Mouse (Mus musculus) left cerebral cortex, adult 8-10 months (tissue): ENCODE measurements at regions not wholly inside any gene's neighbourhood (a gene's known extent, or its start where the extent isn't known, plus 50 kb on each side); places are given as distances from the start of the nearest gene placed in this dataset.
A peak's percentile ranks its signal among the peaks of the same experiment; 100 is the strongest.

Experiments
- DNase-seq, 2 experiments: peaks; one replicate each; pipeline ENCODE4 v3.0.0; 2022; ENCODE audit warnings: low spot score in 2 of 2

DNA sequence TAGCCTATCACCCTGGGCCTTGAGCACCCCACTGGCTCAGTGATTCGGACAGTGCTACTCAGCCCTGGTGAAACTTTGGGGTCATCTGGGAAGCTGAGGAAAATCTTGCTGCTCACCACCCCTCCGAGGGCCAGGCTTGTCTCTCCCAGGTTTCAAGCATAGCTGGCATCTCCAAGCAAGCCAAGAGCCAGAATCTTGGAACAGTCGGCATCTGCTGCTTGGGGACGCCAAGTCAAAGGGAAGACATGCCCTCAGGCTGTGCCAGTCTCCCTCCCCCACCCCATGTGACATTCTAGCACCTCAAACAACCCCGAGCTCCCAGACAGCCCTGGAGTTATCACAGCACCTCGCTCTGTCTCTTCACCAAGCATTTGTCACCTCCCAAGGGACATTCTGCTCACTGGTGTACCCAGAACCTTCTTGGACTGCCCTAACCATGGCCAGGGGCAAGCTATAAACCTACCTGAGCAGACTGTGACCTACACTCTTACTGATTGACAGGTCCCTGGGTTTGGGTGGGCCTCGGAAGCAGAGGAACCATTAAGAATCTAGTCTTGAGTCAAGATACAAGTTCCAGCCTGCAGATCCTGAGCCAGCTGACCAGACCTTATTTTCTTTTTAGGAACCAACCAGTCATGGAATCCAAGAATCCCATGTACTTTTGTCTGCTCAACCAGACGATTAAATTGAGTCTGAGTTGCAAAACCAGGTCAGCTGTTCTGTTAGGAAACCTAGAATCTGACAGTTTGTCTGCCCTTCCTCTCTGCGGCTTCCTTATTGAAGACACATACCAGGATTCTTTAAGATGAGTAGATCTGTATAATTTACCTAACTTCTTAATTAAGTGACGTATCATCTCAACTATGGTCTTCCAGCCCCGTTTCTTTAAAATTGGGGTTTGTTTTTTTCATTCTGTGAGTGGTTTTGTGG, 83.0 kb upstream of the Otos start:
- no peak for DNase-seq

DNA sequence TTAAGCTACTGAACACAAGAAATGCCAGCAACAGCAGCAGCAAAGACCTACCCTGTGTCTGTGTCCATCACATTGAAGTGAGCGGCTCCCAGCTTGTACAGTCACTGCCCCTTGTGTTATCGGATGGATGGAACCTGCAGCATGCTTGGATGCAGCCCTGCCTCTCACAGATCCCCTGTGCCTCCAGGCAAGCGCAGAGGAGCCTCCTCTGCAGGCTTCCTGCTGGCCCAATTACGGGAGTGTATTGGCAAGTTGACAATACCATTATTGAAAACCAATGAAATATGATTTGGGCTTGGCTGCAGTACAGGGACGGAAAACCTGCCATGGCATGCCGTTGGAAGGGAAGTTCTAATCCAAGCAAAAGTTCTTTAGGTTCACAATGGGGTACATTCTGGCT, 81.9 kb upstream of the Otos start:
- no peak for DNase-seq

DNA sequence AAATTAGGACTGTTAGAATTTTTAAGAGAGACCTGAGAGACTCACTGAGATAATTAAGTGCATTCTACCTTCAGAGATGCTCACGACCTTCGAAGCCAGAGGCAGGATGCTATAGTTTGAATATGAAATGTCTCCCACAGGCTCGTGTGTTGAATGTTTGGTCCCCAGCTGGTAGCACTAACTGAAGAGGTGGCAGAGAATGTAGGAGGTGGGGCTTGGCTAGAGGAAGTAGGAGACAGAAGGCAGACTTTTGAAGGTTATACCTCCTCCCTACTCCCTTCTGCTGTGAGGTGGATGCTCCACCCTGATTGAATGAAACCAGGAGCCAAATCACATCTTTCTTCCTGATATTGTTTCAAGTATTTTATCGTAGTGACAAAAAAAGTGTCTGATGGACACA, 79.3 kb upstream of the Otos start:
- peak in 1 of 2 experiments; percentile 59 for DNase-seq

DNA sequence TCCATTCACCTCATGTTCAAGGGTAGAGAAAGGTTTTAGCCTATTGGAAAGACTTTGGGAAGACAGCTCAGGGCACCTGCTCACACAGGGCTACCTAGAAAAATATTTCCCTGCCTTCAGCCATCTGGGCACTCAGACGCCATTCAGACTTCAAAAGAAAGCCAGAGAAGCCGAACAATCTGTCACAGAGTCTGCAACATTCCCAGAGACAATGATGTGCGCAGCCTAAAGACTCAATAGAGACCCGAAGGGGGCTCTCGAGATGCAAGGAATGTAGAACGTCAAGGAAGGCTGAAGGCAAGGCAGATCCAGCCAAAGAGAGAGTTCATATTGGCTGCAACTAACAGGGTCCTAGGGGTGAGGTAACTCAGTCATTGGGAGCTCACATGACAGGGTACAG, 78.7 kb upstream of the Otos start:
- no peak for DNase-seq

DNA sequence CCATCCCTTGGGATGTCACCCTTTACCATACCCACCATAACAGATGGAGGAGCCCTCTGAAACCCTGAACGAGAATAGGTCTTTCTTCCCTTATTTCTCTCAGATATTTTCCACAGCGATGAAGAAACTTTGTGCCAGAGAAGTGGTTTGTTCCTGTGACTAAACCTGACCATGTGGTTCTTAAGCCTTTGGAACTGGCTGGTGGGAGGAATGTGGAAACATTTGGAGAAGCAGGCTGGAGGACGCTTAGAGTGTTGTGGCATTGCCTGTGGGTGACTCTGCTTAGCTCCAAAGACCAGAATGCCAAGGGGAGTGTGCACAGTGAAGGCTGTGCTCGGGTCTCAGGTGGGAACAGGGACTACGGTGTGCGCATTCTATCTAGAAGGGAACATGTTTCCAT, 77.7 kb upstream of the Otos start:
- DNase-seq, result peak in 1 of 2 experiments; percentile 67

DNA sequence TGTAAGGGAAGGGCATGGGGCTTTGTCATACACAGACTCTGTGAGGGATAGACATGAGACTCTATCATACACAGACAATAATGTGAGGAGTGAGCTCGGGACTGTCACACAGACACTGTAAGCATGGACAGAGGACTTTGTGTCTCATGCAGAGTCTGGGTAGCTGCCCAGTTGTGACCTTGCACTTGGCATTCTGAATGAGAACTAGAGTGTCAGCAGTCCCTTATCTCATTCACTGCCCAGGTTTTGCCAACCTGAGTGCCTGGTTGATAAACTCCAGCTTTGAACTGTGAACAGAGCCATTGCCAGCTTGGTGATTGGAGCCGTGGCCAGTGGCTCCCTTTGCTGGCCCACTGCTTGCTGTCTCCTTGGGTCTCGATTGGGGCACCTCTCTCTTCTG, 75.5 kb upstream of the Otos start:
- DNase-seq, result no peak

DNA sequence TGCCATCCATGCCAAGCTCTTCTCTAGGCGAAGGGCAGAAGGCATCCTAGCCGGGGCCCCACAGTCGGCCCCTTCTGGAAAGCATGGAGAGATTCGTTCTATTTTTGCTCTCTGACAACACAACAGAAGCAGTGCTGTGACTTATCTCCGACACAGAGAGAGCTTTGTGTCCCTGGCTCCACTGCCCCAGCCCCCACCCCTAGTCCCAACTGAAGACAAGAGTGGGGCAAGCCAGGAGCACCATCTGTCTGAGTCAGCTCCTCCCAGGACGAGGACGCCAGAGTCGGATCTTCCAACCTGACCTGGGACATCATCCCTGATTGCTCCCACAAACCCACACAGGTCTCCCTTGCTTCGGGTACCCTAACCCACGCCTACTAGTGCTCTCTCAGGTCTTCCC, 71.9 kb upstream of the Otos start:
- no peak for DNase-seq

DNA sequence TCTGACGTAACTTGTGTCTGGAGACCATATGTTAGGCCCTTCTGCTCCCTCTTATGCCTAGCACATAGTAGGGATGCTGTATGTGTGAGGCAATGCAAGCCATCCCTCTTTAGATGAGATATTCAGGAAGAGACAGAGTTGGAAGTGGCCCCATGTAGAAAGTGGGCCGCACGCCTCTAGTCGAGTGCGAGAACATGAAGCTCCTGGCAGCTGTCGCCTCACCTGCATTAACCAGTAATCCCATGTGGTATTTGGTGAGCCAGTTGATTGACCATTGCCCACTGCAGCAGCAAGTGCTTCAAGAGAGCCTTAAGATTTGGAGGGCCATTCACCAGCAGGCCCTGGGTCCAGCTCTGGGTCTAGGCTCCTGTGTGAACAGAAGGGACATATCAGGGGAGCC, 71.2 kb upstream of the Otos start:
- no peak for DNase-seq

DNA sequence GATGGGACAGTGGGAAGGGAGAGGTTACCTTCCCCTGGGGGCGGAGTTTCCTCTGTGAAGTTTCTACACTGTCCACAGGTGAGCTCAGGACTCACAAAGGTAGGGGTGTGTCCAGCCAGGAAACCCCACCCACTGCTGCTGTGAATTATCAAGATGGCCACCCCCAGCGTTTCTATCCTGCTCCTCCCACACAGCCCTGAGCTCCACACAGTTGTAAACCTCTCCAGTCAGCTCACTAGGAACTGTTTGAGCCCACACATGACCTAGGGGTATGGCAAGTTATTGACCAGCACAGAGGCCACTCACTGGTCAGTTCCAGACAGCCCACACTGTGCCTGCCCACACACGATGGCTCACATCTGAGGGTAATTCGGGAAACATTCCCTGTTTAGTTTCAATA, 69.5 kb upstream of the Otos start:
- no peak for DNase-seq

DNA sequence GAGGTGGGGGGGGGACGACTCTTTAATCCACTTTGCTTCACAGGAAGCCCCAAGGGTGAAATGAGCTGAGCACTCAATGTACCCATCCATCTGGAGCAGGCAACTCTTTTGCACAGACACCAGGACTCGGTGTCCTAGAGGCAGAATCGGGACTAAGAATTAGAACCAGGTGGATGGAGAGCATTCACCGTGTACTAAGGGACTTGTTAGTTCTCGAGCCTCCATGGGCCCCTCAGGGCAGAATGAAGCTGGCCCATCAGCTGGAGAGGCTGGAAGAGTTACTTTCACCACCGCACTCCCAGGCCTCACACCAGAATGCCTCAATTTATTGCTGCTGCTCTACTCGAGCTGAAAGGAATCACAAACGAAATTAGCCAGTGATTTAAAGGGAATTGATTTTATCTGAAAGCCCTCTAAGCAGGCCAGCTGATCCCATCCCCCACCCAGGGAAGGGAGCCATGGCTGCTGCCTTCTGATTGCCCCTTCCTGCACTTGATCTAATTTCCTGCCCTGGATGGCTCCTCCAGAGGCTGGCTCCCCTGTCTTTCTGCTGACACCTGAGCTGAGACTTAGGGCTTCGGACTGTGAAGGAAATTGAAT, 66.2 kb upstream of the Otos start:
- DNase-seq, result no peak

DNA sequence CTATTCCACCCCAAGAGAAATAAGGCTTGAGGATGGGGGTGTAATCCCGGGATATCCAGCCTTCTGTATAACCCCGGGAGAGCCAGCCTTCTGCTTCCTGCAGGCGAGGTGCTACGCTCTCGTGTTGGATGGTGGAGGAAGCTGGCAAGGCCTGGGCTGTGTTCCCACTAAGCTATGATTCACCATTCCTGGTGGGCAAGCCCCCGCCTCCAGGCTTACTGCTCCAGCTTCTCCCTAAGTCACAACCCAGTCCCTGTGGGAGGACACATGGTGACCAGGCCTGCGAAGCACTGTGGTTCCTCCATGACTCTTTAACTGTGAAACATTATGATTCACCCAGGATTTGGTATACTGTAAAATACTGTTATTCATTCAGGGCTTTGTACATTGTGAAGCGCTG, 63.7 kb upstream of the Otos start:
- DNase-seq, result peak in 1 of 2 experiments; percentile 84

DNA sequence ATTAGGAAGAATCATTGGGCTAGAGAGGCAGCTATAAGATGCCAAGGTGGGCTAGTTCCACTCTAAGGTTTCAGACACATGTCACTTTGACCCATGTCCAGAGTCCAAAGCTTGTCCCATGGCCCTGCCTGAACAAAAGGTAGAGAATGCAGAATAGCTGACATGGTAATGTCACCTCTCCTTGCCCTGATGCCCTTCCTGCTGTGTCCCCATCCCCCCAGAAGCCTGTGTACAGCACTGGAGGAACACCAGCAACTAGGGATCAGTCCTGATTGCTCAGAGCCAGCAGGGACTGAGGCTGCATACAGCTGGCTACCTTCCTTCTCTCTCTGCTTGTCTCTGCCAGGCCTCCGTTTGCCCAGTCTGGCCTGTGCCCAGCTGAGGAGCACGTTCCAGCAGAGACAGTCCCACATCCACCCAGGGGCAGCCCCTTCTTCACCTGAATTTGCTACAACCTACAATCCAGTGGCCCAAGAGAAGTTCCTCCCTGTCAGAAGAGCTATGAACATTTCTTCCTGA, 61.7 kb upstream of the Otos start:
- no peak for DNase-seq

DNA sequence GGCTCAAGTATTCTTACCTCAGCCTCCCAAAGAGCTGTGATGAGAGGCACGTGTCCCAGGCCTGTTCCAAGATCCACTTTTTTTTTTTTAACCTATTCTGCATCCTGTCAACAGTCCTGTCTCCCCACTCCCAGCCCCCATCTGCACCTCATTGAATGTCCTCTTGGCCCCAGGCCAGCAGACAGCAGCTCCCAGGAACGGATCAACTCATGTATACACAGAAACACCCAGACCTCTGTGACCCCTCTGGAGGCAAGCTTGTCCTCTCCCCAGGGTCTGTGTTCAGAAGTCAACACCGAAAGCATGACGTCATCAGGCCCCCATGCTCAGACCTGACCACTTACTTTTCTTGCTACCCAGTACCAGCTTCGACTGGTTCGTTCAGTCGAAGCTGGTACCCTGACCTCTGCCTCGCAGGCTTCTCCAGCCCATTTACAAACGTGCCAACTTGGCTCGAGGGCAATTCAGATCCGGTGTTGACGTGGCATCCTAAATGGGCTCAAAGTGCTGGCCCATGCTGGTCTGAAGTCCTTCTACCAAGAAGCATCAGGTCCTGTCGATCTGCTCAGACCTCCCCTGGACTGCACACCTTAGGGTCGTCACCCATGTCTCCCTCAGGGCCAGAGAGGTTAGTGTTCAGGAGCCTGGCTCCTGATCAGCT, 60.7 kb upstream of the Otos start:
- no peak for DNase-seq

DNA sequence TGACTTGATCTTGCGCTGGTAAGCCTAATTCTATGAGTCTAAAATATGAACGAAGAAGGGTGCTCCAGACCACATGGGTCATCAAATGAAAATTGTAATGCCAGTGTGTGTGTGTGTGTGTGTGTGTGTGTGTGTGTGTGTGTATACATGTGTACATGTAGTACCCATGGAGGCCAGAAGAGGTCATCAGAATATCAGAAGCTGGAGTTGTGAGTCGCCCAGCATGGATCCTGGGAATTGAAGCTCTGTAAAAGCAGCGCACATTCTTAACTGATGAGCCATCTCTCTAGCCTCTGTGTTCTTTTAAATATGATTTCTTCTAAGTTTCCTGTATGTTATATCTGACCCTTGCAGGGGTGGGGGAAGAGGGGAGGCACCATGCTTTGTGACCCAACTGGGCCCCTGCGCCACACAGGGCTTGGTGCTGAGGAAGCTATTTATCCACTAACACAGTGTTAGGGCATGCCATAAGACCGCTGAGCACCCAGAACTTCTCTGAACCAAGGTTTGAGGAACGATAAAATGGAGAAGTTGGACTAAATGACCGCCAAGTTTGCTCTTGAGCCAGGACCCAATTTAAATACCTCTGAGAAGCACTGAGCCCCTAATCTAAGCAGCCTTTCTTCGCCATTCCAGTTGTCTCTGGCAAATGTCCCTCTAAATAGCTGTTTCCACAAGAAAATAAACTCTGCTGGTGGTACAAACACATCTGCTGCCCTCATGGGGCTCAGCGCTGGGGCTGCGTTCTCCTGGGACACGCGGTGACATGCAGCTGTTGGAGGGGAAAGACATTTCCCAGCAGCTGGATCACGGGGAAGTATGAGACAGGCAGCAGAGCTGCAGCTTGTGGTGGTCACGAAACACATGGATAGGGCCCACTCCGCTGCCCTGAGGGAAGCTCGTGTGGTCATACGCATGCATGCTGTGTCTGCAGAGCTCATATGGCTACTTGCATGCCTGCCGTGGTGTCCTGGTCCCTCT, 59.6 kb upstream of the Otos start:
- DNase-seq, result no peak

DNA sequence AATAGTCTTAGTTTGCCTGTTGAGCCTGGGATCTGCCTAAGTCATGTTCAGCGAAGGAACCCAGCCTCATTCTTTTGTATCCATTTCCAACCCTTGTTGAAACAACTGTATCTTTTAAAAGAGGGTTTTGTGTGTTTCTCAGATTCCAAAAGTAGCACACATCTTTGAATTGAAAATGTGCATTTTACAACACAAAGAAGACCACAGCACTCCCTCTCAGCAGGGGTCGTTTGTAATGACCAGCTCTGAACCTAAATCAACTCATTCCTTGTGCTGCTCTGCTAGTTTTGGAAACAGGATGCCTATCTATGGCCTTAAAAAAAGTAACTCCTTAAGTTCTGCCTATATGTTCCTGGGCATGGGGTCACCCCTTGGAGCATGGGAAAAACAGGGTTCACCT, 58.8 kb upstream of the Otos start:
- DNase-seq, result no peak

DNA sequence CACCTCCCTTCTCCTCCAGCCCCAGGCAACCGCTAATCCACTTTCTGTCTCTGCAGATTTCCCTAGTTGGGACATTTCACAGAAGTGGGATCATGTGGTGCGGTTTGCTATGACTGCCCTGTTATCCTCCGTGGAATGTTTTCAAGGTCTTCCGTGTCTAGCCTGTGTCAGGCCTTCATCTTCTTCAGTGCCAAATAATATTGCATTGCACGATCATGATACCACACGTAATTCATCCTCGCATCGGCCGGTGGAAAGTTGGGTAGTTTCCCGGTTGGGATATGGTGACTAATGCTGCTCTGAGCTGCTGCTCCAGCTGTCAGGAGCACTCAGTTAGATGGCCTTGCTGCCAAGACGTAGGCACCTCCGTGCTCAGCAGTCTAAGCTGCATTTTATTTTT, 55.3 kb upstream of the Otos start:
- no peak for DNase-seq

DNA sequence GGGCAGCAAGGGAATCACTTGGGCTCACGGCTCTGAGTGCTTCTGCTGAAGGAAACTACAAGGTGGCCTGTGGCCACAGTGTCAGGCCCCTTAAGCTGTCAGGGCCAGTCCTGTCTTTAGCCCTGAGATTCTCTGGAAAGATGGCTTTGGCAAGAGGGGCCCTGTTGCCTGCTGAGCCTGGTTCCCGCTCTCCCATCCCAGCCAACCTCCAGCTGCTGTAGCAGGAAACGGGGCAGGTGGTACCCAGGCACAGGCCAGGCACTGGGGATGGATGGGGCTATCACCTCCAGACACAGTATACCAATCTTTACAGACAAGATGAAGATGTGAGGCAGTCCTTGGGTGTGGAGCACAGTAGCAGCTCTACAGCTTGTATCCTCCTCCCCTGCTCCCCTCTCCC, 54.6 kb upstream of the Otos start:
- no peak for DNase-seq

DNA sequence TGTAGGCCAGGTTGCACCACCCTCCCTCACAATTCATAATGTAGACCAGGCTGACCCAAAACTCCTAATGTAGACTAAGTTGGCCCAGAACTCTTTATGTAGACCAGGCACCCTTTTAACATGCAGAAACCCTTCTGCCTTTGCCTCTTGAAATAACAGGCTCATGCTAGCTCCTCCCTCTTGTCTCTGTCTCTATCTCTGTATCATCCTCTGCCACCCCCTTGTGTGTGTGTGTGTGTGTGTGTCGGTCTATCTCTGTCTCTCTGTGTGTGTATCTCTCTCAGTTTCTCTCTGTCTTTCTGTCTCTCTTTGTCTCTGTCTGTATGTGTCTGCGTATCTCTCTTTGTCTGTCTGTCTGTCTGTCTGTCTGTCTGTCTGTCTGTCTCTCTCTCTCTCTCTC, 51.5 kb upstream of the Otos start:
- DNase-seq, result no peak

DNA sequence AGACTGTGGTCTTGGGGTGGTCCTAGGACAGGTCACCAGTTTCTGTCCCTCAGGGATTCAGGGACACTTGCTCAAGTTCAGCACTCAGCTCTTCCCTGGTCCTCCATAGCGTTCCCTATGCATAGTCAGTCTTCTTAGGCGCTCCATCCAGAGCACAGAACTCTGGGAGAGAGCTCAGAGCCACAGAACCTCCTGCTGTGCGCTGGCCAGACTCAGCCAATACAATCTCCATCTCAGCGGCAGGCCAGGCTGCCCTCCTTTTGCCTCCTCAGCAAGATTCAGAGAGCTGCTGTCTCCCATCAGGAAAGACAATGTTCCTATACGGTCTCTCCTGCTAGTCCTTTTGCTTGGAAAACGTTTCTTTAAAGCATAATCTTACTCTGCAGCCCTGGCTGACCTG, 51.1 kb upstream of the Otos start:
- DNase-seq, result no peak

DNA sequence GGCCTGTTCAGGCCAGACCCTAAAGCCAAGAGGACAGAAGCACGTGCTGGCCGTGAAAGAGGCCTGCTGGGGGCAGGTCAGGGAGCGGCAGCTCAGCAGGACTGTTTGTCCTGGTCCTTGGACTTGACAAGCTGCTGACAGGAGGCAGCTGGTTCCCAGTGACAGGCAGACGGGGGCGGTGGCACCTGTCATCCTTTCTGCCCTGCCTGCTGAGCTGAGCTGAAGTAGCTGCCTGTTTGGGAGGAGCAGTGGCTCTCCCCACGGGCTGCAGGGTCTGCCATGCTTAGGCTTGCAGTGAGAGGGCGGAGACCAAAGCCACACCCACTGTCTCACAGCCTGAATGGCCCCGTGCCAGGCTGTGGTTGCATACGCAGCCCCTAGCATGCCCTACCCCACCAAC, 50.4 kb upstream of the Otos start:
- DNase-seq, result peak in 1 of 2 experiments; percentile 54

DNA sequence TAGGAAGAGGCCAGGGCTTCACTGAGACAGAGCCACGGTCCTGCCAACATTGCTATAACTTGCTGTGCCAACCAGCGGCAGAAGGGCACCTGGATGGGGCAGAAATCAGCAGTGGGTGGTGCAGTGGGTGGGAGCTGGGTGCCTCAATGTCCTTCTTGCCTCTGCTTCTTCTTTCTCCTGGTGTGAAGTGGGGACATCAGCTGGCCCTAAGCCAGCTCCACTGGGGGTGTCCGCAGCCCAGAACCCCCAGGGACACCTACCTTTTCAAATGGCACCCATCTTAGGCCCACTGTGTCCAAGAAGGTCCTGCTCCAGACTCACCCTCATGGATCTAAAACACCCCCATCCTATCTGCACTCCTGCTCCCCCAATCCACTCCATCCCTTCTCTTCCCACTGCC, 49.9 kb upstream of the Otos start:
- no peak for DNase-seq
